Mouse (Mus musculus) kidney, postnatal 10 days (tissue): Measurements from ENCODE around the gene Zbtb8b.
"Not testable (repeated sequence)": the region's sequence is repeated elsewhere in the genome, so short reads cannot be mapped to it uniquely, and the experiment has no call there.

Experiments
- DNase-seq: peaks from one replicate; pipeline ENCODE4 v3.0.0; 2021; ENCODE audit warnings: mixed read lengths

The Zbtb8b gene

DNA sequence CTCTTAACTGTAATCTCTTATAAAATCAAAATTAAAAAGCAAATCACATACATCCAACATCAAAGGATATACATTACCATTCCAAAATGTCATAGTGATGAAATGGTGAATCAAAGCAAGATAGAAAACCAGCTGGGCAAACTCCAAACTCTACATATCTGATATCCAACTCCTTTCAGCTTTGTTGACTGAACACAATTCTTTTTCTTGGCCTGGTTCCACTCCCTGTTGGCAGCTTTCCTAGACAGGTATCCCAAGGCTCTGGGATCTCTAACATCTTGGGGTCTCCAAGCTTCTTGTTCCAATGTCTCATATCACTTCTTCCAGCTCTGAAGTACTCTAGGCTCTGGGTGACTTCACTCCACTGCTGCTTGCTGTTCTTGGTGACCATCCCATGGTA lies 29.7 kb downstream of the Zbtb8b start:
- DNase-seq: no peak

- not testable (repeated sequence) for DNase-seq
Measured at GRCm38 (mm10) chr4:129410532-129410931, 30.1 kb downstream of the Zbtb8b start.

DNA sequence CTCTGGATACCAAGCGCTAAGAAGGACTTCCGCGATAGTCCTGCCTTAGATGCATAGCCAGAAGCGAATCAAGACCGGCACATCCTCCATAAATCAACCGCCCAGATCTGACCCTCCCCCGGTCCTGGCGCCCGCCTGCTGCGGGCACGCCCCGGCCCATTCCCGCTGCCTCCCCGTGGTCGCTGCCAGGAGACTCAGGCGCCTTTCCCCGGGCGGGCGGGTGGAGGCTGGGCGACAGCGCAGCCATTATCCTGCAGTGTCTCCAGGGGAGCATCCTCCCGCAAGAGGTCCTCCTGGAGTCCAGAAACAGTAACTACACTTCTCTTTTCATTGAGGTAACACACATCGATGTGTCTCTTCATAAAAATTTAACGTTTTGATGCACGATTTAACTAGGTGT lies 34.2 kb downstream of the Zbtb8b start:
- DNase-seq: peak; percentile 86

GRCm38 (mm10) chr4:129399813-129400212 lies 40.8 kb downstream of the Zbtb8b start:
- no peak for DNase-seq

DNA sequence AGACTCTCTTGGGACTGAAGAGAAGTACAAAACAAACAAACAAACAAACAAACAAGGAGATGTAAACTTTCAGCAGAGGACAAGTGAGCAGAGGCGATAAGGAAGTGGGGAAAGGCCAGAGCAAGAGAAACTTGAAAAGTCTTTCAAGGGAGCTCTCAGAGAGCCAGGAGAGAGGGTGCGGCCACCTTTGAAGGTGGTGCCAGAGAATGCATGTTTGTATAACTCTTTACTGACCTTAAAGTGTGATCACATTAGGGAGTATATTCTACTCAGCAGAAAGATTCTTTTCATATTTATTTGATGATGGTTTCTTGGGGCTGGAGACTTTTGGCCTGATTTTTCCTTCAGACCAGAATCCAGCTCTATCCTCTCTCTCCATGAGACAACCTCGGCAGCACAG lies 43.7 kb downstream of the Zbtb8b start:
- no peak for DNase-seq

GRCm38 (mm10) chr4:129394089-129394870 lies 46.4 kb downstream of the Zbtb8b start:
- DNase-seq: no peak

DNA sequence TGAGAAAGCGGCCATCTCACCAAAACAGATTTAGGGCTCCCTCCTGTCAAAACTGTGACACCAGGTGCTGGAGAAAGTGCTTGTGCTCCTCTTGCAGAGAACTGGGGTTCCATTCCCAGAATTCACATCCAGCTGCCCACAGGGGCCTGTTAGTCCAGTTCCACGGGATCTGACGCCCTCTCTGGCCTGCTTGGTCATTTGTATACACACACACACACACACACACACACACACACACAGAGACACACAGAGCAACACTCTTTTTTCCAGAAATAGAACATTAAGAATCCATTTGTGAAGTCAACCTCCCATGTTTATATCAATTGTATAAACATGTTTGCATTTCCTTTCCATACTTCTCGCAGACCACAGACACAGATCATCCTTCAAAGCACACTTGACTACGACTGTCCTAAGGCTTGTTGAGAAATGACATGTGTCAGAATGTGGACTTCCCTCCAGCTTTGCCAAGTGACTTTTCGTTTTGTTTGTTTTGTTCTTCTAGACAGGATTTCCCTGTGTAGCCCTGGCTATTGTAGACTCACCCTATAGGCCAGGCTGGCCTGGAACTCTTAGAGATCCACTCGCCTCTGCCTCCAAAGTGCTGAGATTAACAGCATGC lies 49.6 kb downstream of the Zbtb8b start:
- no peak for DNase-seq

DNA sequence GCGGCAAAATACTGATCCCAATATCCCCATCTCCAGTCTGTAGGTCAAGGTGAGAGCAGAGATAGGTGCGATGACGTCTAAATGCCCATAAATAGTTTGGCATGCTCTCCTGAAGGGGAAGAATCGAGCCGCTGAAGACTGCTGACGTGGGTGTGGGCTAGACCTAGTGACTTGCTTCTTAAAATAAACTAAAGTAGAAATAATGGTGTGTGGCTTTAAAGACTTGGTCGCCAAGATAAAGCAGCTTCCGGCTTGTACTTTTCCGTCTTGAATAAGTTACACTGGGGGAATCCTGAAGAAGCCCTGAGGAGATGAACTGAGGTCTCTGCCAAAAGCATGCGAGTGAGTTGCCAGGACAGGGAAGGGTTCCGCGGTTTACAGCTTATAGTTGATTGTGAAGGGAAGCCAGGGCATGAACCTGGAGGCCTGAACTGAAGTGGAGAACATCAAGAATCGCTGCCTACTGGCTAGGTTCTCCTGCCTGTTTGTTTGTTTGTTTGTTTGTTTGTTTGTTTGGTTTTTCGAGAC lies 50.4 kb downstream of the Zbtb8b start:
- no peak for DNase-seq

GRCm38 (mm10) chr4:129388404-129388803 lies 52.2 kb downstream of the Zbtb8b start:
- no peak for DNase-seq

GRCm38 (mm10) chr4:129386989-129387388 lies 53.7 kb downstream of the Zbtb8b start:
- DNase-seq: no peak

GRCm38 (mm10) chr4:129386269-129386946 lies 54.2 kb downstream of the Zbtb8b start:
- DNase-seq: no peak

DNA sequence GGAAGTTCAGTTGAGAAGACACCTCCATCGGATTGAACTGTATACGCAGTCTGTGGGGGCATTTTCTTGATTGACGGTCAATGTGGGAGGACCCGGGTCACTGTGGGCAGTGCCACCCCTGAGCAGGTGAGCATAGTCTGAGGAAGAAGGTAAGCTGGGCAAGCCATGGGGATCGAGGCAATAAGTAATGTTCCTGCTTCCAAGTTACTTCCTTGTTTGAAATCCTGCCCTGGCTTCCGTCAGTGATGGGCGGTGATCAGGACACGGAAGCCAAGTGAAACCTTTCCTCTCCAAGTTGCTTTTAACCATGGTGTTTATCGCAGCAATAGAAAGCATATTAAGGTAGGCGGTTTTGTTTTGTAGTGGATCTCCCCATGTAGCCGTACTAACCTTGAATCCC lies 55.0 kb downstream of the Zbtb8b start:
- no peak for DNase-seq

- peak; percentile 70 for DNase-seq
Measured at GRCm38 (mm10) chr4:129384440-129384839, 56.2 kb downstream of the Zbtb8b start.

DNA sequence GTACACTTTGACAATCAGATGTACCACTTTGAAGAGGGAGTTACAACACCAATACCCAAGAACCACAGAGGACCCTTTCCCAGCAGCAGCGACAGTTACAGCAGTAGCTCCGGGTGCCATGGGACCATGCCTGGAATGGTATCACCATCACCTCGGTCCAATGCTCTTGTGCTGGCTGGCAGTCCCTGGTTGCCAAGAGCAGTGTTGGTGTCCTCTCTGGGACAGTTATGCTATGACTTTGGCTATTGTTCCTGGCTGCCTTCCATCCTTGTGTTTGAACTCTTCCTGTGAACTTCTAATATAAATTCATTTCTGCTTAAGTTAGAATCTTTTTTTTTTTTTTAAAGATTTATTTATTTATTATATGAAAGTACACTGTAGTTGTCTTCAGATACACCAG lies 57.1 kb downstream of the Zbtb8b start:
- DNase-seq: peak; percentile 28

DNA sequence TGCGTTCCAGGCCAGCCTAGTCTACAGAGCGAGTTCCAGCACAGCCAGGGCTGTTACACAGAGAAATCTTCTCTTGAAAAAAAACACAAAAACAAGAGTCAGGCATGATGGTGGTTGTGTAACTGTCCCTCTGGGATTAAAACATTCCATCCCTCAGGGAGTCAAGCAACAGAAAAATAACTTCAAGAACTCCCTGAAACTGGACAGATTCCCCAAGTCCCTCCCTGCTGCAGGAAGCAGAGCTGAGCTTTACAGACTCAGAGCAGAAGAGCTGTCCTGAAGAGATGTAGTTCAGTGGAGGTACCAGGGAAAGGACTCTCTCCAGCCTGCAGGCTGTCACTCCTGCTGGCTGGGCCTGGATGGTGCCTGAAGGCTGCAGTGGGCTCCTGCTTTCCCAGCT lies 58.2 kb downstream of the Zbtb8b start:
- peak; percentile 39 for DNase-seq

DNA sequence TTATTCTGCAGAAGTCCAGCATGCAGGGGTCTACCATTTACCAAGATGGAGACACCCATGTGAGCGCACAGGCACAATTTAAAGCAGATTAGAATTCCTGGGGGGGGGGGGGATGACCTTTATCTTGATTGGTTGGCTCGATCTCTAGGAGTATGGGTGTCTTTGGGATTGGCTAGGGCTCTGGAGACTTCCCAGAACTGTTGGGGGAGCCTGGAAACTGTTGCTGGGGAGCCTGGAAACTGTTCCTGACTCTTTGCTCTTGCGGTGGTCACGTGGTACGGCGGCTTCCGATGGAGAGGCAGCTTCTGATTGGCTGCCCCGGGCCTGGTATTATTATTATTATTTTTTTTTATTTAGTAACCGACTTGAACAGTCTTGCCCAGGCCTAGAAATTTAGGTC lies 58.6 kb downstream of the Zbtb8b start:
- DNase-seq: no peak

GRCm38 (mm10) chr4:129381148-129381547 lies 59.5 kb downstream of the Zbtb8b start:
- DNase-seq: no peak

- no peak for DNase-seq
Measured at GRCm38 (mm10) chr4:129379805-129380204, 60.8 kb downstream of the Zbtb8b start.

- DNase-seq: peak; percentile 71
Measured at GRCm38 (mm10) chr4:129377601-129378390, 62.9 kb downstream of the Zbtb8b start, which contains the start of gene Zbtb8a. Gene Zbtb8a, minus strand, starts transcription at chr4:129378116.

DNA sequence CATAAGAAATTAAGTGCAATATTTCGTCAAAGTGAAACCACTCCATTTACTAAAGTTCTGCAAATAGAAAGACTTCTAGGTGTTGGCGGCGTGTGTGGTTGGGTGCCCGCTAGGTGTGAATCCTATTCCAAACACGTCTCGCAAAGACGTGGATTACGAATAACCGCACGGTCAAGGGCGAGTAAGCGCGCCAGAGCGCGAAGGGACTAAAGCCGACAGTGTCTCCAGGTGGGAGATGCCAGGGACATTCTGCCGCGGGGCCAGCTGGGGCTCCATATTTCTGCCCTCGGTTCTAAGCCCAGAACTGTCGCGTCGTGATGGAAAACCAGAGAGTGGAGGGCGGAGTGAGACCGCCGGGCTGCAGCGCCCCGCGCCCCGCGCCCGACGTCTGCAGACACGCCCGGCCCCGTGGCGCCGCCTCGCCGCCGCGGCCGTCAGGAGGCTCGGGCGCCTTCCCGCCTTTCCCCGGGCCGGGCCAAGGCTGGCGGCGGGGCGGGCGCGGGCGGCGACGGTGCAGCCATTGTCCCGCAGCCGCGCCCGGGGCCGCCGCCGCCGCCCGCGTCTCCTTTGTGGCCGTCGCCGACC lies 63.6 kb downstream of the Zbtb8b start:
- peak; percentile 73 for DNase-seq

GRCm38 (mm10) chr4:129375821-129376220 lies 64.8 kb downstream of the Zbtb8b start:
- DNase-seq: no peak
